Mouse (Mus musculus) kidney, postnatal 0 days (tissue): Measurements from ENCODE around the gene Bin2. TPM values are rescaled to one million over a fixed set of nuclear protein-coding genes. Genes with fewer than 3 reads are reported as not detected.

ENCODE experiments used
- ATAC-seq: fragments of 200-750 bp; cut with Nextera tagmentation; replicated peaks from 2 replicates; pipeline ENCODE4 v1.8.0; 2017; ENCODE audit warnings: low read depth, moderate number of reproducible peaks, moderate TSS enrichment, moderate library complexity; ENCODE audit not compliant: low FRiP score
- DNase-seq: peaks from one replicate; pipeline ENCODE4 v3.0.0-alpha.2; 2016; ENCODE audit warnings: low spot score
- H3K27ac ChIP-seq: fragments of 300-500 bp; sonication (generic); 2 replicates; pipeline ENCODE4 v1.5.1; 2014; ENCODE audit warnings: mild to moderate bottlenecking
- H3K27me3 ChIP-seq: fragments of 300-500 bp; sonication (generic); 2 replicates; pipeline ENCODE4 v1.6.1; 2014; ENCODE audit warnings: low read length, mixed read lengths; ENCODE audit not compliant: insufficient read depth
- H3K36me3 ChIP-seq: fragments of 300-500 bp; sonication (generic); 2 replicates; pipeline ENCODE4 v1.6.1; 2014; ENCODE audit warnings: low read length, mixed read lengths; ENCODE audit not compliant: insufficient read depth
- H3K4me1 ChIP-seq: fragments of 300-500 bp; sonication (generic); replicated peaks from 2 replicates; pipeline ENCODE4 v1.6.1; 2014; ENCODE audit warnings: antibody characterized with exemption, low read length, mixed read lengths; ENCODE audit not compliant: insufficient read depth
- H3K4me2 ChIP-seq: fragments of 300-500 bp; sonication (generic); 2 replicates; pipeline ENCODE4 v1.6.1; 2014; ENCODE audit warnings: mild to moderate bottlenecking, low read length, moderate library complexity, mixed read lengths
- H3K4me3 ChIP-seq: fragments of 300-500 bp; sonication (generic); replicated peaks from 2 replicates; pipeline ENCODE4 v1.5.1; 2014; ENCODE audit warnings: low read depth, low read length
- H3K9ac ChIP-seq: fragments of 300-500 bp; sonication (generic); 2 replicates; pipeline ENCODE4 v1.6.1; 2014; ENCODE audit warnings: low read depth, low read length
- H3K9me3 ChIP-seq: fragments of 300-500 bp; sonication (generic); replicated peaks from 2 replicates; pipeline ENCODE4 v1.6.1; 2016; ENCODE audit warnings: low read length, inconsistent platforms, mixed read lengths
- CTCF ChIP-seq: IDR thresholded peaks from 2 replicates; pipeline ENCODE4 v1.5.1; 2016; ENCODE audit warnings: antibody characterized with exemption, low read depth, mild to moderate bottlenecking, moderate library complexity
- WGBS: fragments of 180-500 bp; shearing (Covaris S2); extraction: QIAGEN DNeasy Blood & Tissue Kit; methylation state at CpG from one replicate; pipeline ENCODE4 v1.1.7; 2014; 5-methylcytosine and 5-hydroxymethylcytosine counted together
- polyA plus RNA-seq: library from polyadenylated mRNA; unstranded; fragments of >200 nt; fragmentation: Nextera tagmentation; extraction: Ambion mirVana; gene quantifications from 2 replicates; pipeline ENCODE4 v1.2.1, GENCODE M21; 2015

Gene Bin2
- 0.93 and 0.97 TPM in 2 replicates for polyA plus RNA-seq

DNA sequence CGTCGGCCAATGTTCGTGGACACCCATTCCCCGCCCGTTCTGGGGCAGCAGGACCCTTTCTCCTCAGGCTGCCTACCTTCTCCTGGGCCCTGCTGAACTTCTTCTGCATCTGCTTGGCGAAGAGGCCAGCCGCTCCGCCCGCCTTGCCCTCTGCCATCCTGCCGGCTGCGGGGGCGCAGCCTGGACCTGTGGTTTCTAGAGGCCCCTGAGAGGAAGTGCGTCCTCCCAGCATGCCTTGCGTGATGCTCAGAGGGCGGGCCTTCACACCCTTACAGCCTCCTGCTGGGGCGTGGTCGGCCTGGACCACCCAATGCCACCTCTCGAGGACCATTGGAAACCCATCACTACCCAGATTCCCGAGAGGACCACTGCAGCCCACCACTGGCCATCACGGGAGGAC is at the start of gene Bin2:
Gene Bin2, minus strand, starts transcription at position 217 of the 400 bp plus-strand sequence.
- Histone ChIP-seq H3K9ac (no peak within 1 kb of the TSS), H3K4me2 (no peak within 1 kb of the TSS), H3K36me3 (no peaks in the 10 kb centered on the region), H3K27ac (no peak within 1 kb of the TSS), H3K4me3 (no peak within 1 kb of the TSS), H3K27me3 (no peaks in the 10 kb centered on the region), H3K4me1 (no peaks in the 10 kb centered on the region), H3K9me3 (no peaks in the 10 kb centered on the region)
- TF ChIP-seq CTCF: no peak
- DNase-seq (no peak), ATAC-seq (no peak)
- 93% methylated on average over 20 of the region's 20 CpGs for WGBS

DNA sequence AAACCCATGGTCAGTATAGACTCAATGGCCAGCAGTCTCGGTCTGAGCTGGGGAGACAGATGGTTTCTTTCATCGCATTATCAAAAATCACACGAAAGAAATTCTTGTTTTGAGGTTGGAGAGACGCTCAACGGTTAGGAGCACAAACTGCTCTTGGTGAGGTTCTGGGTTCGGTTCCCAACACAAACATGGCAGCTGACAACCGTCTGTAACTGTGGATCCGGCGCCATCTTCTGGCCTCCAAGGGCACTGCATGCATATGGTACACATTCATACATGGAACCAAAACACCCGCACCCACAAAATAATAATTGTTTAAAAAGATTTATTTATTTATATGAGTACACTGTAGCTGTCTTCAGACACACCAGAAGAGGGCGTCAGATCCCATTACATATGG is 49.2 kb upstream of the Bin2 start:
- 83% methylated on average over 11 of the region's 11 CpGs for WGBS
- Histone ChIP-seq H3K9me3 (no peaks in the 10 kb centered on the region), H3K4me1 (no peaks in the 10 kb centered on the region)

DNA sequence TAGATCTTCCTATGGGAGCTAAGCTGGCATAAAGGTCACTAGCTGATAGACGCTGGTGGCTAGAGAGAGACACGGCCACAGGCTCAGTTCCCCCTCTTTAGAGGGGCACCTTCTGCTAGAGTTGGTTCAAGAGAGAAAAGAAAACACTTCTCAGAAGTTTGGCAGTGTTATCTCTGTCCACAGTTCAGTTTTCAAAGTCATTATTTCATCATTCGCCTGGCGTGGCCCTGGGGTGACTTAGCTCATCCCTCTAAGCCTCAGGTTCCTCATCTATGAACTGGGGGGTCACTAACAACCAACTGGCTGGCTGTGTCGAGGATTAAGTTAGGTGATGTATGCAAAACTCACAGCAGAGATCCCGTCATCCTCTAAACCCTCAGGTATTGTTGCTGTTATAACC is 48.6 kb upstream of the Bin2 start:
- Histone ChIP-seq H3K36me3 (no peaks in the 10 kb centered on the region), H3K27me3 (no peaks in the 10 kb centered on the region), H3K9ac (no peak overlapping the region), H3K27ac (no peak overlapping the region), H3K9me3 (no peaks in the 10 kb centered on the region), H3K4me2 (no peak overlapping the region), H3K4me1 (no peaks in the 10 kb centered on the region), H3K4me3 (no peak overlapping the region)
- 72% methylated on average over 6 of the region's 6 CpGs for WGBS
- ATAC-seq (no peak), DNase-seq (no peak)
- TF ChIP-seq CTCF: no peak

More for the DNA sequence above, 49.2 kb upstream of the Bin2 start:
- H3K27me3 ChIP-seq: no peaks in the 10 kb centered on the region
- no peak overlapping the region for H3K4me2 ChIP-seq
- TF ChIP-seq CTCF: peak; percentile 44
- H3K36me3 ChIP-seq: no peaks in the 10 kb centered on the region
- H3K9ac ChIP-seq: no peak overlapping the region
- H3K4me3 ChIP-seq: no peak overlapping the region
- DNase-seq (no peak), ATAC-seq (no peak)
- H3K27ac ChIP-seq: no peak overlapping the region

DNA sequence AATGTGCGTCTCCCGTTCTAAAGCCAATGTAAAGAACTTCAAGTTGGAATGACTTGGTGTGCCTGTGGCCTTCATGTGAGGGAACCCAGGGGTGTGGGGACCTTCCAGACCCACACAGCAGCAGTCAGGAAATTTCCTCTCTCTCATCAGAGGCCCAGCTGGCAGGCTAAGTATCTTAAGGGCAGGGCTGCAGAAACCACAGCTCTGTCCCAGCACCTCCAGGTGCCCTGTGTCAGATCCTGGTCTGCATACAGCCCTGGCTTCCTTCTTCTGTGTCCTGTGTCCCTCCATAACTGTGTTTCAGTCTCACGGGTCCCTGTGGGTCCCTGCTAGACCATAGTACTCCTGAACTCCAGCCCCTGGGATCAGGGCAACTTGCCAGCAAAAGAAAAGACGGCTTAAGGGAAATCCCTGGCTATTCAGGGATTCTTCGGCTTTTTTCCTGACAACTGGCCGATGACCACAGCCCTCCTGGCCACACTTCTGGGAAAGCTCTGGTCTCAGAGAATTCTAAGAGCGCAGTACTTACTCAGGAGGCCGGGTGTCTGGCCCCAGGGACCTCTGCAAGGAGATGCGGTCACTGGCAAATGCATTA is 46.1 kb upstream of the Bin2 start:
- Histone ChIP-seq H3K4me2 (no peak overlapping the region), H3K27me3 (no peaks in the 10 kb centered on the region), H3K9ac (no peak overlapping the region), H3K36me3 (no peaks in the 10 kb centered on the region), H3K4me3 (no peak overlapping the region), H3K27ac (no peak overlapping the region), H3K9me3 (no peaks in the 10 kb centered on the region), H3K4me1 (no peaks in the 10 kb centered on the region; the same call in 1 of the 2 replicates)
- WGBS: 65% methylated on average over 9 of the region's 9 CpGs
- ATAC-seq (no peak), DNase-seq (no peak)
- no peak for TF ChIP-seq CTCF

- H3K4me3 ChIP-seq: no peak overlapping the region
- no peak for TF ChIP-seq CTCF
- H3K27me3 ChIP-seq: no peaks in the 10 kb centered on the region
- H3K9me3 ChIP-seq: no peaks in the 10 kb centered on the region
- no peaks in the 10 kb centered on the region for H3K36me3 ChIP-seq
- 86% methylated on average over 8 of the region's 8 CpGs for WGBS
- no peak overlapping the region for H3K9ac ChIP-seq
- H3K27ac ChIP-seq: no peak overlapping the region
- no peak overlapping the region for H3K4me2 ChIP-seq
- DNase-seq (no peak), ATAC-seq (no peak)
- no peaks in the 10 kb centered on the region; the same call in 1 of the 2 replicates for H3K4me1 ChIP-seq
Observed at GRCm38 (mm10) chr15:100714470-100714869, 45.1 kb upstream of the Bin2 start.

DNA sequence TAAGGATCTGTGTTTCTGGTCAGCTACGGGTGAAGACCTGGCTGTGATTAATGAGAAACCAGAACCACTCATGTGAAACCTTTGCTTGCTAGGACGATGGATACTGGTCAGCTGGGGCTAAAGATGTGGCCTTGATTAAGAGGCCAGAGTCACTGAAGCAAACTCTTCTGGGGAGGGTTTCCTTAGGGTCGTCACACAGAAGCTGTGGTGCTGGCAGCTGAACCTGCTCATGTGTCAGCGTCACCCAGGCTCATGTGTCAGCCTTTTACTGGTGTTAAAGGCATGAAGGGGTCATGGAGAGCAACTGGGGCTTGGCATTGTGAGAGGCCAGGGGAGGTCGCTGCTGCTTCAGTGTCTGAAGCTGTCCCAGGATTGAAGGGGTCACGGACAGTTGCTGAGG is 41.5 kb upstream of the Bin2 start:
- TF ChIP-seq CTCF: peak; percentile 48
- Histone ChIP-seq H3K4me1 (peaks cover 3% of the 10 kb centered on the region; the same call in 1 of the 2 replicates), H3K36me3 (no peaks in the 10 kb centered on the region), H3K27me3 (no peaks in the 10 kb centered on the region), H3K9ac (no peak overlapping the region), H3K27ac (peak overlapping the region; percentile 66), H3K4me3 (no peak overlapping the region), H3K4me2 (no peak overlapping the region), H3K9me3 (no peaks in the 10 kb centered on the region)
- DNase-seq (peak; percentile 79), ATAC-seq (peak; percentile 75)
- WGBS: 37% methylated on average over 6 of the region's 6 CpGs
